Mouse (Mus musculus) lung, embryonic 16.5 days (tissue): ENCODE data around the gene Rhox4a2. TPM values are rescaled to one million over a fixed set of nuclear protein-coding genes. Genes with fewer than 3 reads are reported as not detected.
"Not testable (repeated sequence)": the region's sequence is repeated elsewhere in the genome, so short reads cannot be mapped to it uniquely, and the experiment has no call there.

Source experiments
- ATAC-seq: fragments of 200-750 bp; cut with Nextera tagmentation; 2 replicates; pipeline ENCODE4 v1.8.0; 2017; ENCODE audit warnings: low read depth, mild to moderate bottlenecking, moderate library complexity
- H3K27ac ChIP-seq: fragments of 300-500 bp; sonication (generic); 2 replicates; pipeline ENCODE4 v1.5.1; 2014; ENCODE audit warnings: mild to moderate bottlenecking, control low read depth, low read length
- H3K27me3 ChIP-seq: fragments of 300-500 bp; sonication (generic); 2 replicates; pipeline ENCODE4 v1.6.1; 2014; ENCODE audit warnings: low read depth, low read length, mixed read lengths; ENCODE audit not compliant: control insufficient read depth, insufficient read depth
- H3K36me3 ChIP-seq: fragments of 300-500 bp; sonication (generic); 2 replicates; pipeline ENCODE4 v1.6.1; 2014; ENCODE audit warnings: low read length; ENCODE audit not compliant: control insufficient read depth, insufficient read depth
- H3K4me1 ChIP-seq: fragments of 300-500 bp; sonication (generic); replicated peaks from 2 replicates; pipeline ENCODE4 v1.6.1; 2014; ENCODE audit warnings: low read length, mixed read lengths; ENCODE audit not compliant: control insufficient read depth, insufficient read depth
- H3K4me2 ChIP-seq: fragments of 300-500 bp; sonication (generic); 2 replicates; pipeline ENCODE4 v1.6.1; 2014; ENCODE audit warnings: low read depth, low read length, control low read depth
- H3K4me3 ChIP-seq: fragments of 300-500 bp; sonication (generic); 2 replicates; pipeline ENCODE4 v1.5.1; 2014; ENCODE audit warnings: mild to moderate bottlenecking, low read length, control low read depth
- H3K9ac ChIP-seq: fragments of 300-500 bp; sonication (generic); 2 replicates; pipeline ENCODE4 v1.6.1; 2014; ENCODE audit warnings: low read length, control low read depth
- H3K9me3 ChIP-seq: fragments of 300-500 bp; sonication (generic); 2 replicates; pipeline ENCODE4 v1.6.1; 2016; ENCODE audit warnings: low read length; ENCODE audit not compliant: control insufficient read depth
- WGBS: fragments of 180-500 bp; shearing (Covaris S2); extraction: QIAGEN DNeasy Blood & Tissue Kit; methylation state at CpG from one replicate; pipeline ENCODE4 v1.1.7; 2014; 5-methylcytosine and 5-hydroxymethylcytosine counted together
- polyA plus RNA-seq: library from polyadenylated mRNA; unstranded; fragments of >200 nt; fragmentation: Nextera tagmentation; extraction: Ambion mirVana; gene quantifications from 2 replicates; pipeline ENCODE4 v1.2.1, GENCODE M21; 2015

Rhox4a2 gene
- polyA plus RNA-seq = 0.28 and 0.47 TPM in 2 replicates

- not testable (repeated sequence) for H3K27me3 ChIP-seq, H3K4me2 ChIP-seq, H3K4me3 ChIP-seq, H3K36me3 ChIP-seq, H3K4me1 ChIP-seq, H3K9me3 ChIP-seq, H3K9ac ChIP-seq, ATAC-seq, H3K27ac ChIP-seq
- 95% methylated on average over 8 of the region's 16 CpGs for WGBS
Measured at GRCm38 (mm10) chrX:37390548-37390947, at the start of gene Rhox4a2. TSS of gene Rhox4a2 (plus strand) at chrX:37390848.

DNA sequence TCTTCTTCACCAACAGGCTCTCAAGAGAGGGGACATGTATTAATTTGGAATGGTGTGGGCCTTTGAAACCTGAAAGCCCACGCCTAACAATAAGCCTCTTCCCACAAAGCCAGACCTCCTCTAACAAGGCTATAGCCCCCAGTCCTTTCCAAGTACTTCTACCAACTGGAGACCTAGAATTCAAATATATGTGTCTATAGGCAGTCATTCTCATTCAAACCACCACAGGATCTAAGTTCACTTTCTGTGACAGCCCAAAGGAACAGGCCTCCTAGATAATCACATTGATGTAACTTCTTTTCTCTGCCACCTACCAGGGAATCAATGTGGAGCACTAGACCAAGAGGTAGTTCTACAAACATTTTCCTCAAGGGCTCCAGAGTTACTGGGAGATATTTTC is 10.9 kb upstream of the Rhox4a2 start, which contains the start of gene Rhox3a2:
Rhox3a2 (plus strand) TSS at position 301 of the 400 bp plus-strand sequence.
- not testable (repeated sequence) for H3K4me1 ChIP-seq, H3K36me3 ChIP-seq, H3K9ac ChIP-seq, H3K27me3 ChIP-seq, H3K4me3 ChIP-seq, ATAC-seq, H3K27ac ChIP-seq, H3K9me3 ChIP-seq, H3K4me2 ChIP-seq
- no CpG with 5 or more reads among the region's 1 CpGs for WGBS

GRCm38 (mm10) chrX:37411767-37412166 is 21.1 kb downstream of the Rhox4a2 start, which contains the start of gene Rhox2b:
TSS of gene Rhox2b (plus strand) at chrX:37412067.
- WGBS = no CpG with 5 or more reads among the region's 9 CpGs
- H3K36me3 ChIP-seq, H3K4me3 ChIP-seq, H3K27me3 ChIP-seq, H3K4me2 ChIP-seq, H3K27ac ChIP-seq, H3K9me3 ChIP-seq, ATAC-seq, H3K9ac ChIP-seq, H3K4me1 ChIP-seq: not testable (repeated sequence)

GRCm38 (mm10) chrX:37432194-37432593 is 41.5 kb downstream of the Rhox4a2 start, which contains the start of gene Rhox4b:
TSS of gene Rhox4b (plus strand) at chrX:37432494.
- not testable (repeated sequence) for H3K4me3 ChIP-seq, H3K27ac ChIP-seq, H3K9ac ChIP-seq, ATAC-seq, H3K9me3 ChIP-seq, H3K27me3 ChIP-seq, H3K4me2 ChIP-seq, H3K4me1 ChIP-seq, H3K36me3 ChIP-seq
- WGBS = 83% methylated on average over 14 of the region's 15 CpGs

Other genes with a start within 250 kb of the Rhox4a2 start
- 0.89 and 1.2 TPM in 2 replicates for gene Akap14, start 222.0 kb upstream of the Rhox4a2 start, polyA plus RNA-seq
- 419 and 439 TPM in 2 replicates for gene Ndufa1, start 199.7 kb upstream of the Rhox4a2 start, polyA plus RNA-seq
- 7.8 and 9.0 TPM in 2 replicates for gene Rnf113a1, start 199.6 kb upstream of the Rhox4a2 start, polyA plus RNA-seq
- not detected in 2 replicates for gene Gm9, start 179.8 kb upstream of the Rhox4a2 start, polyA plus RNA-seq
- gene Rhox1, start 168.6 kb upstream of the Rhox4a2 start, polyA plus RNA-seq = not detected in 2 replicates
- not detected in 2 replicates for gene Rhox2a, start 145.9 kb upstream of the Rhox4a2 start, polyA plus RNA-seq
- gene Rhox3a, start 140.9 kb upstream of the Rhox4a2 start, polyA plus RNA-seq = not detected in 2 replicates
- 0.13 TPM in 1 of 2 replicates, not detected in the other for gene Rhox4a, start 125.5 kb upstream of the Rhox4a2 start, polyA plus RNA-seq
- gene Rhox3a2, start 10.8 kb upstream of the Rhox4a2 start, polyA plus RNA-seq = not detected in 2 replicates
- gene Rhox2b, start 21.2 kb downstream of the Rhox4a2 start, polyA plus RNA-seq = not detected in 2 replicates
- gene Rhox4b, start 41.6 kb downstream of the Rhox4a2 start, polyA plus RNA-seq = 0.30 TPM in 1 of 2 replicates, not detected in the other
- gene Rhox2c, start 62.8 kb downstream of the Rhox4a2 start, polyA plus RNA-seq = not detected in 2 replicates
- not detected in 2 replicates for gene Rhox3c, start 67.7 kb downstream of the Rhox4a2 start, polyA plus RNA-seq
- gene Rhox4c, start 89.5 kb downstream of the Rhox4a2 start, polyA plus RNA-seq = not detected in 2 replicates
- gene Rhox2d, start 102.6 kb downstream of the Rhox4a2 start, polyA plus RNA-seq = not detected in 2 replicates
- gene Rhox4d, start 123.5 kb downstream of the Rhox4a2 start, polyA plus RNA-seq = not detected in 2 replicates
- not detected in 2 replicates for gene Rhox2e, start 139.6 kb downstream of the Rhox4a2 start, polyA plus RNA-seq
- not detected in 2 replicates for gene Rhox3e, start 151.2 kb downstream of the Rhox4a2 start, polyA plus RNA-seq
- gene Rhox4e, start 166.6 kb downstream of the Rhox4a2 start, polyA plus RNA-seq = not detected in 2 replicates
- not detected in 2 replicates for gene Rhox2f, start 180.6 kb downstream of the Rhox4a2 start, polyA plus RNA-seq
- not detected in 2 replicates for gene Rhox3f, start 190.1 kb downstream of the Rhox4a2 start, polyA plus RNA-seq
- not detected in 2 replicates for gene Rhox4f, start 216.9 kb downstream of the Rhox4a2 start, polyA plus RNA-seq
- not detected in 2 replicates for gene Rhox3g, start 237.8 kb downstream of the Rhox4a2 start, polyA plus RNA-seq